Mouse (Mus musculus): ENCODE measurements around the gene P2ry2.
A peak's percentile ranks its signal among the peaks of the same experiment; 100 is the strongest.

The P2ry2 gene

DNA sequence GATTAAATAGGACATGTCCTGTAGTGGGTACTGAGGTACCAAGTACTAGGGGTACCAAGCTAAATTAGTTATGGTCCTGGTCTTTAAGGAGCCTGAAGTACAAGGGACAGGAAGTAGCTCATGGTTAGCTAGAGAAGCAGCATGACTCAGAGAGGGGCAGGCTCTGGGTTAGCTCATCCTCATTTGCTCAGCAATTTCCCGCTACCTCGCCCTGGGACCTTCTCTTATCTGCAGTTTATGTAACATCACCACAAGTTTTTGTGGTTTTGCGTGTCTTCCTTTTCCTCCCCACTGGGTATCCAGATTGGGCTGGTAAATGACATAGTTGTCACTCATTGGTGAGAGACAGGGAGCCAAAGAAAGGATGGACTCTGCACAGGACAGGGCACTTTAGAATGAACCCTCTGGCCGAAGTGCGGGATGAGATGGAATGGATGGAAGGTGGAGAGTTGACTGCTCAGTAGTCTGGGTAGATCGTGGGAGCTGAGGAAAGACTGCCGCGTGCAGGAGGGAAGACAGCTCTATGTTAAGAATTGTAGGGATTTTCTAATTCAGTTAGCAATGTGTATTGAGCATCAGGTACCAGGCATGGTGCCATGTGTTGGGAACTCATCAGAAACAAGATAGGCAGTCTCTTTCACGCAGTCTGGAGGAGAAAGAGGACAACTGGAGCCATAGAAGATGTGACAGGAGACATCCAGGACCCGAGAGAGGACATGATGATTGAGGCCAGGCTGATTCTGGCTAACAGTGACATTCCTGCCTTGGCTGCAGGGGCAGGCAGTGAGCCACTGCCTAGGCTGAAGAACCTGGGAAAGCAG lies 15.2 kb upstream of the P2ry2 start:
- no peak for DNase-seq (ENCODE audit: low spot score in 2 of 2)

DNA sequence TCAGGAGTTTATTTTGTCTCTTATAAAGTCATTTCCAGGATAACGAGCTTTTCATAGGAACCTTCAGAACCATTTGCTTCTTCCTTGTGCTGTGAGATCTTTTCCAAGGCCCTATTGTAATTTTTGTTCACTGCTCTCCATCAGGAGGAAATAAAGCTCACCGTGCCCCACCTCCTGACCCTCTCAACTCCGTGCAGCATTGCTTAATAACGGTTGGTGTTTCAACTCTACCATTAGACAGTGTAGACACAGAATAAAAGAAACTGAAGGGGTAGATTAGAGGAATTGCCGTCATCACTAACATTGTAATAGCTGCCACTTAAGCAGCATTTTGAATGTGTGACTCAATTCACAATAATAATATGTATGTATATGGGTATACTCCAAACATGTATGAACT lies 14.2 kb upstream of the P2ry2 start:
- DNase-seq (ENCODE audit: low spot score in 2 of 2), result no peak

DNA sequence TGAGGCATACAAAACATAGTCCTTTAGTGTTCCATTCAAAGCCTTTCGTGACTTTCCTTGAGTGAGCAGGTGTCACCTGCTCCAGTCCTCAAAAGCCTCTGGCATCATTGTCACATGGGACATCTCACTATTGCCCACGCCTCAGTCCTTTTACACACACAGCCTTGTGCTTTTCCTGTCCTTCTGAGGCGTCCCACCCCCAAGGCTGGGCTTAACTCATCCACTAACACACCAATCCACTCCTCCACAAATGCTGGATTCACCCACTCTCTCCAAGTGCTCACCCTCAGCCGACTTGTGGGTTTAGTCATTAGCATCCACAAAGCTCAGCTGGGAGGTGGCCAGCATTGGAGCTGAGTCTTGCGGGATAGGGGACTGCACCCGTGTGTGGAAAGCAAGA lies 4.8 kb upstream of the P2ry2 start:
- DNase-seq (ENCODE audit: low spot score in 2 of 2), result no peak

DNA sequence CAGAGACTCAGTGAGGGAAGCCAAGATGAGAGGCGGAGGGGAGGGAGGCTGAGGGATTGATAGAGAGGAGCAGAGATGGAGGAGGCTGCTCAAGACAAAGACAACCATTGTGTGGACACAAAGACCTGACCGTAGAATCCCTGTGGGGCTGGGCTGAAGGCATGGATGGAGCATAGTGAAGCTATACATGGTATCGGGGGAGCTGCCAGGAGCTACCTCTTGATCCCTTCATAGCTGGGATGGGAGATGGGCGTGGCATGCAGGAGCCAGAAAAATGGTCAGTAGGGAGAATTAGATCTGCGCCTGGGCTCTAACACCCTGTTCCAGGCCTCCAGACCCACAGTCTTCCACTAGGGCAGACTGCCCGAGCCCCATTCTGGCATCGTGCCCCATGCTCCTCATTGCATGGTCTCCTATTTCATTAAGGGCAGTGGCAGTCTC lies 4.4 kb upstream of the P2ry2 start:
- peak in 1 of 2 experiments; percentile 33 for DNase-seq (ENCODE audit: low spot score in 2 of 2)

DNA sequence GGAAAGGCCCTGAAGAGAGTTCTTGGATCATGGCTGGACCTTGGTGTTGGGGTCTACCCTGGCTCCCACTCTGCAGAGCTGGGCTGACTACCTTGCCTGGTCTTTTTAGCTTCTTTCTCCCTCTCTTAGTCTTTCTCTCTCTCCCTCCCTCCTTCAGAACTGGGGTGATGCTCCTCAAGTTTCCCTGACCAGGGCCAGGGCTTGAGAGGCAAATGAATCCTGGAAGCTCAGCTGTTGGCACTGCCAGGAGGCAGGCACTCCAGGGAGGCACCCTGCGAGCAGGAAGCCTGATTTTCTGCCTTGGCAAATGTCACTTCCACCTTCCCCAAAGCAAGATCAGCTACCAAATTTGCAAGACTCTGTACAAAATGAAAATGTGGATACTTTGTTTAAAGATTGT lies 2.3 kb upstream of the P2ry2 start:
- no peak for DNase-seq (ENCODE audit: low spot score in 2 of 2)

DNA sequence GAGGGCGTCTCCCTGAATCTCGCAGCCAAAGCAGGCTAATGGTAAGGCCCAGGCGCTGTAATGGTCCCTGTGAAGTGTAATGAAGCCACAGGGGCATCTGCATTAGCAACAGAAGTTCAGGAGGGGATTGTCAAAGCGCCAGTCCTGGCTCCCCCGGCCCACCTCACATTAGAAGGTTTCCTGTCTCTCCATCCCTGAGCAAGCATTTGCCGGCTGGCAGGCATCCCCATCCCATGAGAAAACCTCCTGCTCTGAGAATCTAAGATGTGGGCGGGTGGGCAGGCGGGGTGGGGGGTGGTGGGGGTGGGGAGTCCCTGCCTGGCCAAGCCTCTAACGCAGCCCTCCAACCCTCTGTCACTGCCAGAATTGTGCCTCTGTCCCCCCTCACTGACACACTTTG lies 1.4 kb upstream of the P2ry2 start:
- no peak for DNase-seq (ENCODE audit: low spot score in 2 of 2)

DNA sequence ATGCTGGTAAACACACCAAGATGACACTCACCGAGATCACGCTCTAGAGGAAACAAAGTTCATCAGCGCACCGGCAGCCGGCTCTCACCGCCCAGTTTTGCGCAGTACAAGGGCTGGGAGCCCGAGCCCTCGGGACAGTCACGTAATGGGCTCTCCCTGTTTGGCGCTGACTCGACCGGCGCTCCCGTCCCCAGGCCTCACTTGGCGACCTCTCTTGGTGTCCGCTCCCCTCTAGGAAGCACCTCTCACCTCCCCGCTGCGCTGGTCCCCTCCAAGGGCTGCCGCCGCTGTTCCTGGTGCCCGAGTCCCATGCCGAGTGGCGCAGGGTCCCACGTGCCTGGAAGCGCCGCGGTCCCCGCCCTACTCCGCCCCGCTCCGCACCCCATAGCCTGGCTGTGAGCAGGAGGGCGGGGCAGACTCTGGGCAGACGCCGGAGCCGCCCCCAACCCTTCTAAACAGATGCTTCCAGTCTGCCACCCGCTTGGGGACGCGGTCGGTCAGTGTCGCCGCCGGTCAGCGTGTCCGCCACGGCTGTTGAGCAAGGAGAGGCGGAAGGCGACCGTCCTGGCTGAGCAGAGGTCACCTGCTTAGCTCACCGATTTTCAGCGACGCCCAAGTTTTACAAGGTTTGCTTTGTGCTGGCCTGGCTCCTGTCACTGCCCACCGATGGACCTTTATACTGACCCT lies 842 bp downstream of the P2ry2 start:
- DNase-seq (ENCODE audit: low spot score in 2 of 2), result peak; percentile 34 to 43

DNA sequence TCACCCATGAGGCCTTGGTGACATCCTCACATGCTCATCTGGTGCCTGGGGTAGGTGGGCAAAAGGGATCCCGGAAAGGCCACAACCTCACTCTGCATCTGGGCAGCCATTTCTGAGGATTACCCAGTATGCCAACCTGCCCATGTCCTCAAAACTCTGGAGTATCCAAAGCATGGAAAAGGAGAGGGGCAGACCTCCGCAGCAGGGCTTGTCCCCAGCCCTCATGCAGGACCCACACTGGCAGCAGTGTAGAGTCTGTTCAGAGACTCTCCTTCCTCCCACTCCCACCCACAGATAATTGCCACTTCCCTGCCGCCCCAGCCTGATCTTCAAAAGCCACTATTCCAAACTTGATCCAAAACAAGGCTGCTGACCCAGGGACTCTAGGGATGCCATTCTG lies 1.9 kb downstream of the P2ry2 start:
- no peak for DNase-seq (ENCODE audit: low spot score in 2 of 2)

DNA sequence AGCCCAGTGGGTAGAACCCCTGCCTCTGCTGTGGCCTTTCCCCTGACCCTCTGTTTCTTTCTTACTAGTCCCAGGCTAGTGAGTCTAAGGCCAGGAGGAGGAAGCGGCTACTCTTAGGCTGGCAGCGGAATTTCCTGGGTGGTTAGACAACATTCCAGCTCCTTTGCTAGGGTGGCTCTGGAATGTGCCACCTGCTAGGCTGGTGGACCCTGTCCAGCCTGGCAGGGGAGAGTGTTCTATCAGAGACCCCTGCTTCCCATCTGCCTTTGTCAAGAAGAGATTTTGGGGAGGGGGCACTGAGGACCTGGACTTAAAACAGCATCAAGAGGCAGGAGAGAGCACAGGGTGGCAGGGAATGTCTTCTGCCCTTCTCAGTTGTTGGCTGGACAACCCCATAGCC lies 6.5 kb downstream of the P2ry2 start:
- DNase-seq (ENCODE audit: low spot score in 2 of 2), result no peak

DNA sequence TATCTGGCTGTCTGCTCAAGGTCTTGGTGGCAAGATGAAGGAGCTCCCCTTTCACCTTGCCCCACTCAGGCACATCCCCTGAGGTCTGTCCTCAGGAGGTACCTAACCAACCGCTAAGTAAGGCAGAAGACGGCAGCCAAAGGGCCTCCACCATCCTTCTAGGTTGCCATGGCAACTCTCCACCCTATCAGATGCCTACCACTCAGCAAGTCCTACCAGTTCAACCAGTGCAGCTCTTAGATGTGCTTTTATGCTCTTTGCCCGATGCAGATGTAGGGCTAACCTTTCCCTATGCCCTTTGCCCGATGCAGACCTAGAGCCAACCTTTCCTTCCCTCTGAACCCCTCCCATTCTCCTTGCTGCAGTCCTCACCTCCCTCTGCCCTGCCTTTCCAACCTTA lies 7.5 kb downstream of the P2ry2 start:
- no peak for DNase-seq (ENCODE audit: low spot score in 2 of 2)

DNA sequence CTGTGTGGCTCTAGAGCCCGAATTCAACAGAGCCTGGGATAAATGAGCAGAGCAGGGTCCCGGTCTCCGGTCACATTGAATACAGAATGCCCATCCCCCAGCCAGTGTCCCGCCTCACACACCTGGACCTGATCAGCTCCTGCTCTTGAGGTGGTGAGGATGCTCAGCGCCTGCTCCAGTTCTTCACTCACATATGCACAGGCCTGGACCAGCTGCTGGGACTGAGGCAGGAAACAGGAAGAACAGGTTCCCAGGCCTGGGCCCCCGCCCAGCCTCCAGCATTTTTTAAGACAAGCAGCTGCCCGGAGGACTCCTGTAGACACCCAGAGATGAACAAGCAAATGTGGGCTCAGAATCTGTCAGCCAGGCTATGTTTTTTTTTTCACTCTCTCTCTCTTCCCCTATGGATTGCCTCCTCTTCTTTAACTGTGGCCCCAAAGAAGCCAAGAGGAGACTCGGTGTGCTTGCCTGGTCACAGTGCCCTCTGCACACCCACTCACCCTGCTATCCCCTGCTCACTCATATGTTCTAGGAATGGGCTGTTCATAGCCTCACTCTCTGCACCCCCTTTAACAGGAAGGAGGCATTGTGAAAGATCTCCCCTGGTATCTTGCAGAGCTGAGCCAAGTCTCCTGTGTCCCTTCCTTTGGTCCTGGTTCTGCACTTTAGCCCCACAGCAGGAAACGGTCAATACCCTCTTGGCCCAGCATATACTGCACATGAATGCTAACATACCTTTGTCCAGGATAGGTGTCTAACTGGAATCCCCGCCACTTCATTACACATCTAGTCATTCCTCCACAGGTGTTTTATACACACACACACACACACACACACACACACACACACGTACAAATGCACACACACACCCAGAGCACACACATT lies 9.0 kb downstream of the P2ry2 start:
- no peak for DNase-seq (ENCODE audit: low spot score in 2 of 2)

DNA sequence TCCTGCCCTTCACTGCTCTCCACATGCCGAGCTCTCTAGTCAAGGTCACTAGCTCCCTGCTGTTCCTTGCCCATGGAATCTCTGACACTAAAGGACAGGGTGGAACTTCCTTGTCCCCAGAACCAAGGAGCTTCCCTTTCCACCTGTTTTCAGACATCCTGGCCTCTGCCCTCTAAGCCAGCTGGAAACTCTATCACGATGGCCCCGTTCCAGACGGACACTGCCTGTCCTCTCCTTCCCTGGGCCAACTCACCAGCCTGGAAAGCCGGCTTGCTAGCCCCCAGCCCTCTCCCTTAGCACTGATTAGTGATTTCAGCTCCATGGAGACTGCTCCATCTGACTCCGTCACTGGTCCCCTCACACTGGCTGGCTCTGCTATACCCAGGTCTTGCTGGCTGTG lies 10.4 kb downstream of the P2ry2 start:
- DNase-seq (ENCODE audit: low spot score in 2 of 2), result no peak

DNA sequence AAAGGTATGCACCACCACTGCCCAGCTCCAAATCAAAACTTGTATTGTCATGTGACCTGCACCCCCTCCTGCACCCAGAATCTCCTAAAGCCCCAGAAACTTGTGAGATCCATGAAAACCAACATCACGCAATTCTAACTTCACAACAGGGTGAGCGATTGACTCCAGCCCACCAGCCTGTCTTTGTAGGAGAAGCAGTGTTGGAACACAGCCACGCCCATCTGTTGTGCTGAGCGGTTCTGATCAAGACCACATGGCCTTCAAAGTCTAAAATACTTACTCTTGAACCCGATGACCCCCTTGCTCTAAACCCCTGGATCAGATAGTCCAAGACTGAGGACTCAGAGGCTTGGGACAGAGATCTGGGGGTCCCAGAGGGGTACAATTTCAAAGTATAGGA lies 13.0 kb downstream of the P2ry2 start:
- no peak for DNase-seq (ENCODE audit: low spot score in 2 of 2)

DNA sequence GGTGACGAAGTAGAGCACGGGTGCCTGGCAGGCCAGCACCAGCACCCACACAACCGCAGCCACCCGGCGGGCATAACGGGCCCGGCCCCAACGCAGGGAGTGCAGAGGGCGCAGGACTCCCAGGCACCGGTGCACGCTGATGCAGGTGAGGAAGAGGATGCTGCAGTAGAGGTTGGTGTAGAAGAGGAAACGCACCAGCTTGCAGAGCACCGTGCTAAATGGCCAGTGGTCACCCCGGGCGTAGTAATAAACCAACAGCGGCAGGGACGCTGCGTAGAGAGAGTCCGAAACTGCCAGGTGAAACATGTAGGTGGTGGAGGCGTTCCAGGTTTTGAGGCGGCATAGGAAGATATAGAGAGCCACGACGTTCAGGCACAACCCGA lies 14.1 kb downstream of the P2ry2 start:
- DNase-seq (ENCODE audit: low spot score in 2 of 2), result no peak

DNA sequence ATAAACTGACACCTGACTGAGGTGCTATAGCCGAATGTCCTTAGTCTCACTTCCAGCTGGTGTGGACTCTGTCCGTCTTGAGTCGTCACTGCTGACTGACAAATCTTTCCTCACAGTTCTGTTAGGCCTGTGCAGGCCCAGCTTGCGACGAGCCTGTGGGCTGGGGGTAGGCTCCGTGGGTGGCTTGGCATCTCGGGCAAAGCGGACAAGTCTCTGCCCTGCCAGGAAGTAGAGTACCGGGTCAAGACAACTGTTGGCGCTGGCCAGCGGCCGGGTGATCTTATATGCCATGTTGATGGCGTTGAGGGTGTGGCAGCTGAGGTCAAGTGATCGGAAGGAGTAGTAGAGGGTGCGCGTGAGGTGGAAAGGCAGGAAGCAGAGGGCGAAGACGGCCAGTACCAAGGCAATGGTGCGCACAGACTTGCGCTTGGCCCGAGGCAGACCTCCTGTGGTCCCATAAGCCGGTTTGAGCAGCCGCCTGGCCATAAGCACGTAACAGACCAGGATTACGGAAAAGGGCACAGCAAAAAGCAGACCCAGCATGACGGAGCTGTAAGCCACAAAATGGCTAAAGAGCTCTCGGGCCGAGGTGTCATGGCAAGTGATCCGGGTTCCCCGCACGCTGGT lies 14.6 kb downstream of the P2ry2 start:
- DNase-seq (ENCODE audit: low spot score in 2 of 2), result no peak

DNA sequence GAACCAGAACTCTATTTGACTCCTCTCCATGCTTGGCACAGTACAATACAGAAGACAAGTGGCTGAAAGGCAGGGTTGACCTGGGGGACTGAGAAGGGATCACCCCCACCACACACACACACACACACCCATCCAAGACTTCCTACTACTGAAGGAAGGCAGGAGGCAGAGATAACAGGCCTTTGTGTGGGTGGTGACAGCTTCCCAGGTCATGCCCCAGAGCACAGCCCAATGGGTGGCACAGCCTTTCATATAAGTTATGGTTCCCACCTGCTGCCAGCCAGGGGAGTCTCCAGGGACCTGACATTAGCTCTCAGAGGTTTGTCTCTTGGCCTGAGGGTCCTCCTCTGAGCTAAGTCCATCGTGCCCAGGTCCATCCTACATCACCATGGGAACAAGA lies 15.5 kb downstream of the P2ry2 start:
- no peak for DNase-seq (ENCODE audit: low spot score in 2 of 2)

DNA sequence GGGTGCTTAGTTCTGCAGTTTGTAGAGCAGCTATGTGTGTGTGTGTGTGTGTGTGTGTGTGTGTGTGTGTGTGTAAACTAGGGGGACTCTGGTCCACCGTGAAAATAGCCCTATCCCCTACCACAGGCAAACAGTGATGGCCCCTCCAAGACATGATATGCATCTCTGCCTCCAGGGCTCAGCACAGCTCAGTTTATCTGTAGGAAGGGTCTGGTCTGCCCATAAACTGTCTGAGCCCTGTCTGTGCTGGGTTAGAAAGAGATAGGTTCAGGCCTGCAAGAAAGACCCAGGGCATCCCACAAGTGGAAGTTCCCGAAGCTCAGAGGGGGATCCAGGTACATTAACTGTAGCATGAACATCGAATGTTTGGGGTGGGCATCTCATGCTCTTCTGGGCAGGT lies 16.7 kb downstream of the P2ry2 start:
- DNase-seq (ENCODE audit: low spot score in 2 of 2), result no peak

DNA sequence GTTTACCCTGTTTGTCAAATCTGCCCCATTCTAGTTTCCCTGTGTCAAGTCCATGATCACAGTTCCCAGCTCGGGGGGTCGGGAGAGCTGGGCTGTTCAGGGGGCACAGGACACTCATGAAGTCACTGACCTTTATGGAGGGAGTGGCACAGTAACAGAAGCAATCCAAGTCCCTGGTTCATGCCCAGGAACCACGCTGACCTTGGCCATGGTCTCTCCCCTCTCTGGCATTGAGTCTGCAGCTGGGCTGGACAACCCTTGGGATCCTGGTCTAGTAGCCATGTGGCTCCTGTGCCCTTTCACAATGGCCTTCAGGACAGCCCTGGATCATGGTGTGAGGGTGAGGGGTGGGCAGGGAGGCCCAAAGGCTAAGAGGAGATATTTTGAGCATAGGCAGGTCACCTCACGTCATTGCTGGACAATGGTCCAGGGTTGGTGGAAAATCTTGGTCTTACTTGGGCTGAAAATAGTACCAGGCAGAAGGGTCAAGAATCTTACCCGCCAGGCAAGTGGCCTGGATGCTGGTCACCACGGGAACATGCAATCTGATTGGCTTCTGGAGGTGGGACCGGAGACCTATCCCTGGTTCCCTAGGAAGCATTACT lies 17.3 kb downstream of the P2ry2 start:
- DNase-seq (ENCODE audit: low spot score in 2 of 2), result no peak

DNA sequence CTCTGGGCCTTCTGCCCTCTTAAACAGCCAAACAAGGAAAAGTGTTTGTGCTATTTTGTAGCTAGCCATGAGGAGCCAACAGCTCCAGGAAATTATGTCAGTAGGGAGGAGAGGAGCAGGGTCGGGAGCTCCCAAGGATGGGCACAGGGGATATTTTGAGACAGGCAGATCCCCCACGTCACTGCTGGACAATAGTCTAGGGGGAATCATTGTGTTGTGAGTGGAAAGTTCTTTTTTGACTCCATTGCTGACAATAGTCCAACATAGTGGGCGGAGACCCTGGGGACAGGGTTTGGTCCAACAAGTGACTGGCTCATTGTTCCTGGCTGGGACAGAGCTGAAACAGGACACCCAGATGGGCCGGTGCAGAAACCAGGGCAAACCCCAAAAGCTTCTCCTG lies 19.5 kb downstream of the P2ry2 start:
- no peak for DNase-seq (ENCODE audit: low spot score in 2 of 2)

DNA sequence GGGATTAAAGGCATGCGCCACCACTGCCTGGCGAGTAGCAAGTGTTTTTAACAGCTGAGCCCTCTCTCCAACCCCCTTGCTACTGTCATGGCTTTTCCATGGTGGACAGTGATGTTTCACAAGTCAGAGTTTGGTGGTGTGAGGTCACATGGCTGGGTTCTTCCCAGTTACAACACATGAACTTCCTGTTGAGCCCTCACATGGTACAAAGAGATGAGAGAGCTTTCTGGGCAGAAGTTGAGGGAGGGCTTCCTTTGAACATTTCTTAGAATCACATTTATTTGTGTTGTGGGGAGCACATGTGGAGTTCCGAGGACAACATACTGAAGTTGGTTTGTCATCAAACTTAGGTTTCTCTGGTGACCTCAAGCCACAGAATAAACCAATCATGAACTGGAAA lies 20.7 kb downstream of the P2ry2 start:
- no peak for DNase-seq (ENCODE audit: low spot score in 2 of 2)

DNA sequence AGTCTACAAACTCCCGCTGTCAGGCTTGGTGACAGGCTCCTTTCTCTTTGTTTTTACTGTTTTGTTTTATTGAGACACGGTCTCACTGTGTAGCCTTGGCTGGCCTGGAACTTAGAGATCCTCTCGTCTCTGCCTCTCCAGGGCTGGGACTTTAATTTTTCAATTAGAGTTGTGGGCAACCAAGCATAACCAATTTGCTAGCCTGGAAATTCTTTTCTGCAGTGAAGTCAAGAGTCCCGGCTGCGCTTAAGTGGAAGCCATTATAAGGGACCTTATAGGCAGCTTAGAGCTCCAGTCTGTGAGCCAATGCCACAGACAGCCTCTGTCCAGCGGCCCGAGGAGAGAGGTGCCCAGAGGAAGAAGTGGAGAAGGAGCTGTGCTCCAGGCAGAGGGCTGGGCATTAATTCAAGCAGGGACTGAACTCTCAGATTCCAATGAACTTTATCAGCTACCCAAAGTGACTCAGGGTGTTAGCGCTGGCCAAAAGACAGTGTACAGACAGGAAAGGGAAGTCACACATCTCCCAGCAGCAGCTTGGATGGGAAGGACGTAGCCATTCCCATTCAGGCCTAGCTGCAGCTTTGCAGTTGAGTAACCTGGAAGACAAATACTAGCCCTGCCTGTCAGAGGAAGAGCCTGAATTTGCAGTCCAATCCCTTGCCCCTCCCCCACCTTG lies 21.9 kb downstream of the P2ry2 start:
- no peak for DNase-seq (ENCODE audit: low spot score in 2 of 2)
